Mouse (Mus musculus) MEL (cell line): Measurements from ENCODE around the gene Nob1. TPM values are rescaled to one million over a fixed set of nuclear protein-coding genes. Genes with fewer than 3 reads are reported as not detected.

Source experiments
- DNase-seq: peaks from one replicate; pipeline ENCODE4 v3.0.0; 2011; ENCODE audit warnings: low read depth, low spot score
- H3K27ac ChIP-seq: 2 replicates; pipeline ENCODE4 v1.5.1; 2012; ENCODE audit warnings: low read depth, mild to moderate bottlenecking, control low read depth, low read length, moderate library complexity; ENCODE audit not compliant: control insufficient read depth
- H3K27me3 ChIP-seq, 2 experiments: fragments of 150-350 bp in 1 of 2; sonication (generic) in 1 of 2; 2 replicates each; pipeline ENCODE4 v1.6.1; 2012; ENCODE audit warnings: low read length in 2 of 2, mild to moderate bottlenecking in 2 of 2, improper control_type of control experiment in 1 of 2, moderate library complexity in 1 of 2; ENCODE audit not compliant: insufficient read depth in 2 of 2, control insufficient read depth in 1 of 2
- H3K36me3 ChIP-seq, 2 experiments: 2 replicates each; pipeline ENCODE4 v1.6.1; 2012 to 2014; ENCODE audit warnings: low read length in 2 of 2, improper control_type of control experiment in 1 of 2, inconsistent platforms in 1 of 2, mild to moderate bottlenecking in 1 of 2; ENCODE audit not compliant: insufficient read depth in 2 of 2, control insufficient read depth in 1 of 2
- H3K4me1 ChIP-seq, 2 experiments: fragments of 150-350 bp in 1 of 2; sonication (generic) in 1 of 2; 2 replicates each; pipeline ENCODE4 v1.6.1; 2012; ENCODE audit warnings: low read length in 2 of 2, improper control_type of control experiment in 1 of 2, mild to moderate bottlenecking in 1 of 2; ENCODE audit not compliant: insufficient read depth in 2 of 2, control insufficient read depth in 1 of 2
- H3K4me3 ChIP-seq, 2 experiments: fragments of 150-350 bp in 1 of 2; sonication (generic) in 1 of 2; 2 replicates each; pipeline ENCODE4 v1.5.1; 2012; ENCODE audit warnings: low read depth in 2 of 2, low read length in 2 of 2, mild to moderate bottlenecking in 2 of 2, moderate library complexity in 2 of 2, control low read depth in 1 of 2, improper control_type of control experiment in 1 of 2; ENCODE audit not compliant: control insufficient read depth in 1 of 2, insufficient read depth in 1 of 2
- H3K79me2 ChIP-seq: 2 replicates; pipeline ENCODE4 v1.6.1; 2012; ENCODE audit warnings: mild to moderate bottlenecking, low read length, moderate library complexity; ENCODE audit not compliant: control insufficient read depth, poor library complexity, insufficient read depth
- H3K9ac ChIP-seq: 2 replicates; pipeline ENCODE4 v1.6.1; 2012; ENCODE audit warnings: low read depth, mild to moderate bottlenecking, control low read depth, low read length, moderate library complexity; ENCODE audit not compliant: control insufficient read depth, poor library complexity, severe bottlenecking
- H3K9me3 ChIP-seq: fragments of 150-350 bp; sonication (generic); replicated peaks from 2 replicates; pipeline ENCODE4 v1.6.1; 2012; ENCODE audit warnings: mild to moderate bottlenecking, low read length, improper control_type of control experiment, moderate library complexity; ENCODE audit not compliant: insufficient read depth
- CHD1 ChIP-seq: IDR thresholded peaks from 2 replicates; pipeline ENCODE4 v1.6.1; 2012; ENCODE audit warnings: low read depth, mild to moderate bottlenecking, inconsistent platforms, low read length, improper control_type of control experiment
- ELF1 ChIP-seq: IDR thresholded peaks from 2 replicates; pipeline ENCODE4 v1.6.1; 2014; ENCODE audit warnings: low read depth, mild to moderate bottlenecking, inconsistent platforms, low read length, improper control_type of control experiment, moderate library complexity
- EP300 ChIP-seq, 2 experiments: IDR thresholded peaks; 2 replicates each; pipeline ENCODE4 v1.6.1; 2011; ENCODE audit warnings: improper control_type of control experiment in 2 of 2, low read length in 2 of 2, low read depth in 1 of 2, mild to moderate bottlenecking in 1 of 2
- GABPA ChIP-seq: IDR thresholded peaks from 2 replicates; pipeline ENCODE4 v1.6.1; 2012; ENCODE audit warnings: low read depth, mild to moderate bottlenecking, inconsistent platforms, low read length, improper control_type of control experiment, moderate library complexity
- JUND ChIP-seq: IDR thresholded peaks from 2 replicates; pipeline ENCODE4 v1.6.1; 2011; ENCODE audit warnings: low read depth, mild to moderate bottlenecking, improper control_type of control experiment, low read length
- MAFK ChIP-seq: IDR thresholded peaks from 2 replicates; pipeline ENCODE4 v1.6.1; 2011; ENCODE audit warnings: low read depth, mild to moderate bottlenecking, low read length, improper control_type of control experiment, borderline replicate concordance
- MAZ ChIP-seq: IDR thresholded peaks from 2 replicates; pipeline ENCODE4 v1.6.1; 2012; ENCODE audit warnings: low read depth, mild to moderate bottlenecking, inconsistent platforms, low read length, improper control_type of control experiment
- MYB ChIP-seq: IDR thresholded peaks from 2 replicates; pipeline ENCODE4 v1.6.1; 2011; ENCODE audit warnings: mild to moderate bottlenecking, low read depth, low read length, improper control_type of control experiment
- MYC ChIP-seq: IDR thresholded peaks from 2 replicates; pipeline ENCODE4 v1.6.1; 2011; ENCODE audit warnings: low read depth, mild to moderate bottlenecking, low read length, improper control_type of control experiment, moderate library complexity
- NRF1 ChIP-seq: IDR thresholded peaks from 2 replicates; pipeline ENCODE4 v1.6.1; 2014; ENCODE audit warnings: low read depth, mild to moderate bottlenecking, inconsistent platforms, low read length, improper control_type of control experiment, moderate library complexity; ENCODE audit not compliant: poor library complexity, insufficient read depth, severe bottlenecking
- POLR2AphosphoS5 ChIP-seq: IDR thresholded peaks from 2 replicates; pipeline ENCODE4 v1.6.1; 2012; ENCODE audit warnings: low read depth, borderline replicate concordance, mild to moderate bottlenecking, inconsistent platforms, low read length, moderate library complexity, mixed read lengths
- RAD21 ChIP-seq: IDR thresholded peaks from 2 replicates; pipeline ENCODE4 v1.6.1; 2011; ENCODE audit warnings: mild to moderate bottlenecking, low read depth, low read length, improper control_type of control experiment
- SMC3 ChIP-seq: IDR thresholded peaks from 2 replicates; pipeline ENCODE4 v1.6.1; 2011; ENCODE audit warnings: low read depth, low read length, improper control_type of control experiment
- TAL1 ChIP-seq: IDR thresholded peaks from 2 replicates; pipeline ENCODE4 v1.6.1; 2012; ENCODE audit warnings: mild to moderate bottlenecking, inconsistent platforms, low read length, moderate library complexity, mixed read lengths
- USF1 ChIP-seq: IDR thresholded peaks from 2 replicates; pipeline ENCODE4 v1.6.1; 2014; ENCODE audit warnings: low read depth, mild to moderate bottlenecking, inconsistent platforms, low read length, improper control_type of control experiment, moderate library complexity
- USF2 ChIP-seq, 2 experiments: IDR thresholded peaks; 2 replicates each; pipeline ENCODE4 v1.6.1; 2011 to 2012; ENCODE audit warnings: improper control_type of control experiment in 2 of 2, low read length in 2 of 2, borderline replicate concordance in 1 of 2, inconsistent platforms in 1 of 2, low read depth in 1 of 2, mild to moderate bottlenecking in 1 of 2; ENCODE audit not compliant: insufficient read depth in 1 of 2
- ZC3H11A ChIP-seq: IDR thresholded peaks from 2 replicates; pipeline ENCODE4 v1.6.1; 2012; ENCODE audit warnings: low read depth, mild to moderate bottlenecking, inconsistent platforms, low read length, improper control_type of control experiment
- polyA plus RNA-seq, 2 experiments: library from polyadenylated mRNA; stranded (reverse) in 1 of 2; unstranded in 1 of 2; fragments of >175 nt in 1 of 2; fragments of >200 nt in 1 of 2; gene quantifications; 2 replicates each; pipeline versions ENCODE4 v1.2.1 to v1.2.4; 2012; ENCODE audit warnings: low replicate concordance in 2 of 2, low read depth in 1 of 2; ENCODE audit not compliant: insufficient read length in 2 of 2, insufficient read depth in 1 of 2, missing spikeins in 1 of 2
- total RNA-seq: library from RNA; depleted of rRNA; stranded (reverse); fragments of 300-350 nt; gene quantifications from 2 replicates; pipeline ENCODE4 v1.2.3, GENCODE M21; 2012

The Nob1 gene
- total and polyA plus RNA-seq, 3 experiments: 125 to 200 (median 144) TPM

GRCm38 (mm10) chr8:107465332-107465990 lies 40.6 kb upstream of the Nob1 start:
- no peak for DNase-seq
- no peaks in the 10 kb centered on the region for H3K27me3 ChIP-seq
- H3K27ac ChIP-seq: no peak overlapping the region
- TF ChIP-seq SMC3 (no peak), MAFK (no peak), POLR2AphosphoS5 (no peak), TAL1 (no peak), MAZ (no peak), USF1 (no peak)
- H3K9me3 ChIP-seq: no peaks in the 10 kb centered on the region
- peaks cover 0 to 4% of the 10 kb centered on the region in 2 experiments; a peak in 2 of 4 replicates for H3K36me3 ChIP-seq
- no peak overlapping the region for H3K9ac ChIP-seq
- no peaks in the 10 kb centered on the region for H3K4me1 ChIP-seq
- no peak overlapping the region for H3K4me3 ChIP-seq
- no peaks in the 10 kb centered on the region for H3K79me2 ChIP-seq

- Histone ChIP-seq H3K27ac (no peak overlapping the region), H3K9ac (no peak overlapping the region), H3K4me3 (no peak overlapping the region), H3K79me2 (no peaks in the 10 kb centered on the region), H3K9me3 (no peaks in the 10 kb centered on the region), H3K36me3 (peaks cover 0 to 4% of the 10 kb centered on the region in 2 experiments; a peak in 2 of 4 replicates), H3K4me1 (no peaks in the 10 kb centered on the region), H3K27me3 (no peaks in the 10 kb centered on the region)
- DNase-seq: no peak
- no peak for TF ChIP-seq EP300 (IDR thresholded peaks at IDR 0.05; ENCODE audit: low read depth in 1 of 2, low read length in 2 of 2)
- no peak for TF ChIP-seq MYB
- TF ChIP-seq USF2 (IDR thresholded peaks at IDR 0.05; ENCODE audit: borderline replicate concordance in 1 of 2, insufficient read depth in 1 of 2, low read depth in 1 of 2, low read length in 2 of 2): no peak
- TF ChIP-seq ZC3H11A: no peak
- TF ChIP-seq MAZ: no peak
- no peak for TF ChIP-seq NRF1
- TF ChIP-seq GABPA: no peak
- no peak for TF ChIP-seq ELF1
- no peak for TF ChIP-seq POLR2AphosphoS5
- no peak for TF ChIP-seq MAFK
- no peak for TF ChIP-seq CHD1
- no peak for TF ChIP-seq JUND
- no peak for TF ChIP-seq RAD21
- no peak for TF ChIP-seq MYC
These were observed 37.6 kb upstream of the Nob1 start for GRCm38 (mm10) chr8:107462423-107462822.
